Mouse (Mus musculus) spleen, embryonic (tissue): Measurements from ENCODE around the gene Lum.

Experiments
- CTCF ChIA-PET: fragments of 350-600 bp; sonication (Branson Sonifier 250); formaldehyde crosslinking; loops from one replicate; lab custom pipeline; 2022; lab: Charles Lee

The Lum gene

GRCm38 (mm10) chr10:97564957-97565856, at the start of gene Lum:
TSS of gene Lum (plus strand) at chr10:97565128.
- CTCF ChIA-PET = no interaction called here

DNA sequence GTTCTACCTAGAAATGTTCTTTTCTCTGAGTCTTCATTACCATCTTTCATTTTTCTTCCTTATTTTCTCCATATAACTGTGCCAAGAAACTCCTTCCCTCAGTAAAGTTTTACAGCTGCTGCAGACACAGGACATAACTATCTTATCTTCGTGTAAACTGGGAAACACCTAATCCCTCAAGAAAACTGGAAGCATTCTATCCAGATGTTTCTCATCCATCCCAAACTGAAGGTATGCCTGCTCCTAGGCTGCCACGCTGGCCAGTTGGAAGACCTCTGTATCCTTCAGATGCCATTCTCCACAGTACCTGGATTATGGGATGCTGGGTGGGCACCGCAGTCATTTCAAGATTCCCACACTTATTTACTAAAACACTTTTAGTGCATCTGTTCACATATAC, 41.6 kb upstream of the Lum start:
- CTCF ChIA-PET = no interaction called here

DNA sequence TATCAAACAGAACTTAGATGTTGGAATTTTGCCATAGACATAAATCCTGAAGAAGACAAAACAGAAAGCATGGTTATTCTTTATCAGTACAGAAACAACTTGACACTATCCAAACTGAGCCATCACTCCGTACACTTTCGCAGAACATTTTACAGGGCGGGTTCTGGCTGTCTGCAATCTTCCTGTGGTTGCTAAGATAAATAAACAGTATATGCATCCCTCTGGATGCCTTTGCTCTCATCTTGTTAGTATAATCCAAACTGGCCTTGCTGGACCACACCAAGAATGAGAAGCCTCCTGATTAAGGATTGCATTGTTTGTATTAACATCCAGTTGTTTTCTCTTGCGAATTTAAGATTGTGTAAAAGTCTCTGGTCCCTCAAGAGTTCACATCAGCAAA, 29.2 kb upstream of the Lum start:
- CTCF ChIA-PET = no interaction called here

- CTCF ChIA-PET = no interaction called here
These were observed 28.0 kb upstream of the Lum start for GRCm38 (mm10) chr10:97536921-97537320.

DNA sequence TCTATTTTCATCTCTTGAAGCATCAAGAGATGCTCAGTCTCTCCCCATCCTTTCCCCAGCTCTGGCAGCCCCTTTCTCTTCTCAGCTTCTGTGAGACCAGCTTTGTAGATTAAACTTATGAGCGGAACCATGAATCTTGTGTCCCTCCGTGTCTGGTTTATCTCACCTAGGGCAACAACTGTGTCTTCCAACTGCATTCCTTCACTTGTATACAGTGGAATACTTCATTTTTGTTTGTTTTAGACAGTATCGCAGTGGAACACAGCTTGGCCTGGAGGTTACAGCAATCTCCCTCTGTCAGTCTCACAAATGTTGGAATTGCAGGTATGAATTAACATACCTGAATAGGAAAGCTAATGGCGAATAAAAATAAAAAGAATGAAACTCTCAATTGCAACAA, 26.7 kb upstream of the Lum start:
- CTCF ChIA-PET = no interaction called here

- CTCF ChIA-PET = no interaction called here
These were observed 17.2 kb upstream of the Lum start for GRCm38 (mm10) chr10:97547740-97548139.

DNA sequence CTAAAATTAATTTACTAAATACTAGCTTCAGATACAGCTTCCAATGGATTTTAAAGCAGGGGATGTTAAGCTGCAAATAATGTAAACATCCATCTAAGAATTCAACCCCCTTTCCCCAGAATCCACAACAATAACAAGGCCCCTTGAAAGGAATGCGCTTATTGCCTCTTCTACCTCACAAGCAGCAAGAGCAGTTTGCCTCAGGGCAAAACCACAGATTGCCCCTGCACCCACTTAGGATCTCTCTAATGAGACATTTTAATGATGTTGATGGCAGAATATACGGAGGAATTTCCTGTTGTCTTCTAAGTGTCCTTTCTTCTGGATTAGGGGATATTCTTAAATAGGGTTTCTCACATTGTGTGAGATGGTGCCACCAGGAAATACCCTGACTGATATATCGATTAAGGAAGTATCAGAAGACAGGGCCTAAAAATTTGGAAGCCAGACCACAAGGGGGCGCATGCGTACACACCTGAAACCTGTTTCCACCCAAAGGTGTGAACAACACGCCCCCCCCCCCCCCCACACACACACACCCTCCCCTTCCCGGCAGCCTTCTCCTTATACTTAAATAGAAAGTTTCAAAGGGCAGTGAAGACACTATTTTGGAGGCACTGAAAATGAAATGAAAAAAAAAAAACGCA, 2.7 kb downstream of the Lum start:
- CTCF ChIA-PET = no interaction called here

DNA sequence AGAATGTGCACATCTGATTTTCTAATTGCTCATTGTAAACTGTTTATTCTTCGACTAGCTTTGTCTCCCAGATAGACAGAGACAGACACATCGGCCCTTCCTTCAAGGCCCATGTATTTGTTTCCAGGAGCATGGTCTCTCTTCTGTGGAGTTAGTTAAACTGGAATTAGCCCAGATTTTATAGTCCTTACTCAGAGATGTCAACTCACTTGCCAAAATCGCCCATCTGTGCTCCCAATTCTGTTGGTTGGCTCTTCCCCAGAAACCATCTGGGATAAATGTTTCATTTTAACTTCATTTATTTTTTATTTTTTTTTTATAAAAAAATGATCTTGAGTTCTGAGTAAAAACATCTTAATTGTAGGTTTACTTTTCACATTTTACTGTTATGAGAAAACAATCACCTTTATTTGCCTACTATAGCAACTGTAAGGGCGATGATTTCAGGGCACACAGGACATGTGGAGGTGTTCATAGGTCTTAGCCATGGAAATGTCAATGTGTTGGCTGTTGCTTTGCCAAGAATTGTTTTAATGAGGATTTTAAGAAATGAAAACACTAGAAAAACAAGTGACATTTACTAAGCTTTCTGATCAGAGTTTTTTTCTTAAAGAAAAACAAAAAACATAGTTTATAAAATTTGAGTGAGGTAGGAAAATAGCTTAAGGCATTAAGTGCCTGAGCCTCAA, 17.8 kb downstream of the Lum start:
- CTCF ChIA-PET = no interaction called here

- CTCF ChIA-PET = no interaction called here
These were observed 19.2 kb downstream of the Lum start for GRCm38 (mm10) chr10:97584176-97584575.

DNA sequence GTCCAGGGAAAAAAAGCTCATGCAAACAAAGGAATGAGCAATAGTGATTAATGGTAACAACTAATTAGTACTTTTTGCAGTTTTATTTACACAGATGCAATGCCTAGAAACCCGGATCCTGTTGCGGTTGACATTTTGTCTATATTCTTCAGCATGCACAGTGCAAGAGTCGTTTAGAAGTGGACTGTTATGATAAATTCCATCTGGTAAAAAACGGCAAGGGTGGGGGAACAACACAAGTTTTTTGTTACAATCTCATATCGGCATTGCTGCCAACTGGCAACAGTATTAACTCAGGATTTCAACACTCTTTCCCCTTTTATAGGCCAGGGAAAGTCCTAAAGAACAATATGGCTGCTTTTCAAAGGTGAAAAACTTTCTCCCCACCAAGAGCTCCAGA, 22.2 kb downstream of the Lum start:
- CTCF ChIA-PET = no interaction called here

DNA sequence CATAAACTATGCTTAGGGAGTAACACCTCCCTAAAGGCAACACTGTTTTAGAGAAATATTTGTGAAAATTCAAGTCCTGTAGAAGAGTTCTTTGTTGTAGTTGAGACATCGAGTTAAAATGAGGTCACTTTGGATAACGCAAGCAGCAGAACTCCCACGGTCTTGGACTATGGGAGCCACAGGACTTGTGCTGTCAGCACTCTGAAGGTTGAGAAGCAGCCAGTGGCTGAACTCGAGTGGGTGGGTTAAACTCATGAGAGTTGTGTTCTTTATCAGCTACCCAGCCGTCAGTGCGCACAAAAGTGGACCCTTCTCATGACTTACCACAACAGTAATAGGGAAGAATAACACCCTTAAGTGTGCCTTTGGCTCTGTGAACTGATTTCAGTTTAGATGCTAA, 24.6 kb downstream of the Lum start:
- CTCF ChIA-PET = no interaction called here

- CTCF ChIA-PET = no interaction called here
These were observed 26.1 kb downstream of the Lum start for GRCm38 (mm10) chr10:97591036-97591435.

GRCm38 (mm10) chr10:97591685-97592084, 26.8 kb downstream of the Lum start:
- CTCF ChIA-PET = no interaction called here

DNA sequence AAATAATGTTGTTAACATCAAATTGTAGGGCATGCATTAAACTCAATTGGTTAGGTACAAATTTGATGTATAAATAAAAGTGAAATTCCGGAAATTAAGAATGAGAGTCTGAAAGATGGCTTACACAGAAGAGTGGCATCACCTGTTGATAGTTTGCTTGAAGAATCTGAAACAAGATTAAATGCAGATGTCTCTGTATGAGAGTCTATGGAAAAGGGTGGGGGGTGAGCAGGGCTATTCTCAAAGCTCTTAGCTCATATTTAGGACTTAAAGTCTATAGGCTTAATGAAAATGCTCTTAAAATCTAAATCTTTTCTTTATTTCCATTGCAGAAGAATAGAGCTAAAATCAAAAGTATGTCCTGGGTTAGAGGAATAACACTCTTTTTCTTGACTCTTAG, 30.8 kb downstream of the Lum start:
- CTCF ChIA-PET = no interaction called here

GRCm38 (mm10) chr10:97601744-97602143, 36.8 kb downstream of the Lum start:
- CTCF ChIA-PET = no interaction called here

- CTCF ChIA-PET = no interaction called here
These were observed 38.3 kb downstream of the Lum start for GRCm38 (mm10) chr10:97603256-97603655.

GRCm38 (mm10) chr10:97606579-97606978, 41.7 kb downstream of the Lum start, which contains the start of gene Kera:
TSS of gene Kera (plus strand) at chr10:97606879.
- CTCF ChIA-PET = no interaction called here
